Mouse (Mus musculus): ENCODE data around the gene Cdk11b. TPM values are rescaled to one million over a fixed set of nuclear protein-coding genes. Genes with fewer than 3 reads are reported as not detected.
"Not testable (repeated sequence)": the region's sequence is repeated elsewhere in the genome, so short reads cannot be mapped to it uniquely, and the experiment has no call there.

Cdk11b gene
- total and polyA plus RNA-seq, 3 experiments = 53.3 to 144 (median 86.4) TPM

DNA sequence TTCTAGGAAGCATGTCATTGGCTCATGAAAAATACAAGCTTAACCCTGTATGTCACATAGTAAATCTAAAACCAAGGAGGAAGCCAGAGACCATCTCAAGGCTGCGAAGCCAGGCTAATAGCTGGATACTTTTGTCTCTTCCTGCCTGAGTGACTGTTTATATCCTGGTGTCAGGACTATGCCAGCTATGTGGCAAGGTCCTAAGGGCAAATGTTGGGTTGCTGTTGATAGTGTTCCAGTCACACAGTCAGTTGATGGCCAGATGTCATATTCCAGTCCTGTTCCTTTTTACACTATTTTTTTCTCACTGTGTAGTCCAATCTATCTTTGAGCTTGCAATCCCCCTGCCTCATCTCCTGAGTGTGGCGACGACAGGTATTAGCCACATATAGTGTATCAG, 11.4 kb upstream of the Cdk11b start:
- ATAC-seq (ENCODE audit: extremely low read depth, insufficient number of reproducible peaks, low FRiP score, poor library complexity, severe bottlenecking) = no peak
- Histone ChIP-seq H3K9me3 (replicated peaks) (no peaks in the 10 kb centered on the region), H3K4me1 (ENCODE audit: insufficient read depth, low read depth, low read length) (peaks cover 7% of the 10 kb centered on the region; the same call in 1 of the 2 replicates), H3K36me3 (replicated peaks) (peaks cover 92% of the 10 kb centered on the region), H3K4me3 (ENCODE audit: low read depth, low read length) (no peak overlapping the region), H3K27me3 (ENCODE audit: insufficient read depth, low read length) (no peaks in the 10 kb centered on the region)
- no peak for TF ChIP-seq TAL1 (conservative IDR thresholded peaks at IDR 0.05; ENCODE audit: low read depth, low read length)
- no peak for TF ChIP-seq GATA1 (IDR thresholded peaks at IDR 0.05; ENCODE audit: borderline replicate concordance, low read length)
- TF ChIP-seq CTCF (IDR thresholded peaks at IDR 0.05; ENCODE audit: low read depth, low read length) = no peak
- TF ChIP-seq POLR2AphosphoS5 (IDR thresholded peaks at IDR 0.05; ENCODE audit: insufficient replicate concordance, low read depth, low read length) = no peak
- TF ChIP-seq GATA2 (IDR thresholded peaks at IDR 0.05; ENCODE audit: borderline replicate concordance, low read depth, low read length) = no peak
- no peak for DNase-seq (ENCODE audit: low spot score)

DNA sequence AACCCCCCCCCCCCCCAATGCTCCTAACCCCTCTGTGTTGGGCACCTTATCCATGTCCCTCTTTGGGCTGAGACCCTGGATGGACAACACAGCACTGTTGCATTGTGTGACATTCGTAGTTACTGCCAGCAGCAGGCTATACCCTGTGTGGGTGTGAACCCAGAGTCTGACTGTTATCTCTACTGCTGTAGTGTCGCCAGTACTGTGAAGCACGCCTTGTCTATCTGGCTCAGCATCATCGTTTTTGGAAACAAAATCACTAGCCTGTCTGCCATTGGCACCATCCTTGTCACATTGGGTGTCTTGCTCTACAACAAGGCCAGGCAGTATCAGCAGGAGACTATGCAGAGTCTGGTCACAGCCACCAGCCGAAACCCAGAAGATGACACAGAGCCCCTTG, 6.3 kb upstream of the Cdk11b start:
- Histone ChIP-seq H3K4me1 (ENCODE audit: insufficient read depth, low read depth, low read length) (peaks cover 12% of the 10 kb centered on the region), H3K27me3 (ENCODE audit: insufficient read depth, low read length) (no peaks in the 10 kb centered on the region), H3K4me3 (ENCODE audit: low read depth, low read length) (no peak overlapping the region), H3K9me3 (replicated peaks) (no peaks in the 10 kb centered on the region), H3K36me3 (replicated peaks) (peaks cover 88% of the 10 kb centered on the region)
- TF ChIP-seq TAL1 (conservative IDR thresholded peaks at IDR 0.05; ENCODE audit: low read depth, low read length) (no peak), GATA1 (IDR thresholded peaks at IDR 0.05; ENCODE audit: borderline replicate concordance, low read length) (no peak), GATA2 (IDR thresholded peaks at IDR 0.05; ENCODE audit: borderline replicate concordance, low read depth, low read length) (no peak), CTCF (IDR thresholded peaks at IDR 0.05; ENCODE audit: low read depth, low read length) (no peak), POLR2AphosphoS5 (IDR thresholded peaks at IDR 0.05; ENCODE audit: insufficient replicate concordance, low read depth, low read length) (no peak)
- ATAC-seq (ENCODE audit: extremely low read depth, insufficient number of reproducible peaks, low FRiP score, poor library complexity, severe bottlenecking) (no peak), DNase-seq (ENCODE audit: low spot score) (no peak)

- H3K36me3 ChIP-seq (replicated peaks) = peaks cover 85% of the 10 kb centered on the region
Observed at GRCm38 (mm10) chr4:155630267-155630666, 5.6 kb downstream of the Cdk11b start.

DNA sequence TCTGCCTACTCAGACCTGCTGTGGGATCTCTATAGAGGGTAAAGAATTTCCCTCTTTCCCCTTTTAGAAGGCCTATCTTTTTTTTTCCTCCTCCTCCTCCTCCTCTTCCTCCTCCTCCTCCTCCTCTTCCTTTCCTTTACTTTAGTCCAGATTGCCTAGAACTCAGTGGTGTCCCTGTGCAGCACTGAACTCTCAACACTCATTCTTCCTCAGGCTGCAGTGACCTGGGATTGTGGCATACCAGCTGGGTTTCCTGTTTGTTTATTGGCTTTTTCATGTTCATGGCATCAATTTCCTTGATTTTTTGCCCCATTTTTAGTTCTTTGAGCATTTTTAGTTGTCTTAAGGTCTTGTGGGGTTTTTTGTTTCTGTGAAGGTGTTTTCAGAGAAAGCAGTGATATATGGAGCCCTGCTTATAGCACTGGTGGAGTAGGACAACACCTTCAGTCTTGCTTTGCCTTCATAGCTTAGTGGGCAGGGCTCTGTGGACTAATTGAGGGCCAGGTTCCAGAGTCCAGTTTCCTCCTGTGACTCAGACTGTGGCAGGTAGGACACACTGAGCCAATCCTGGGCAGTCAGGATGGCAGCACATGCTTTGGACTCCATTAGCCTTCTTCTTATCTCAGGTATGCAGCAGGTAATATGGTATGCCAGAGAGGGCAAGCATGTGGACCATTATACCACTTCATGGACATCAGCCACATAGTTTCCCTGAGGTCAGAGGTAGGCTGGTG, 11.3 kb downstream of the Cdk11b start:
- no peaks in the 10 kb centered on the region for H3K9me3 ChIP-seq (replicated peaks)
- H3K27me3 ChIP-seq (ENCODE audit: insufficient read depth, low read length) = no peaks in the 10 kb centered on the region
- H3K4me1 ChIP-seq (ENCODE audit: insufficient read depth, low read depth, low read length) = peaks cover 6% of the 10 kb centered on the region; the same call in 1 of the 2 replicates
- peaks cover 94% of the 10 kb centered on the region for H3K36me3 ChIP-seq (replicated peaks)
- no peak overlapping the region for H3K4me3 ChIP-seq (ENCODE audit: low read depth, low read length)
- no peak for DNase-seq (ENCODE audit: low spot score)
- no peak for ATAC-seq (ENCODE audit: extremely low read depth, insufficient number of reproducible peaks, low FRiP score, poor library complexity, severe bottlenecking)
- TF ChIP-seq GATA2 (IDR thresholded peaks at IDR 0.05; ENCODE audit: borderline replicate concordance, low read depth, low read length) = no peak
- no peak for TF ChIP-seq TAL1 (conservative IDR thresholded peaks at IDR 0.05; ENCODE audit: low read depth, low read length)
- TF ChIP-seq POLR2AphosphoS5 (IDR thresholded peaks at IDR 0.05; ENCODE audit: insufficient replicate concordance, low read depth, low read length) = no peak
- TF ChIP-seq CTCF (IDR thresholded peaks at IDR 0.05; ENCODE audit: low read depth, low read length) = no peak
- TF ChIP-seq GATA1 (IDR thresholded peaks at IDR 0.05; ENCODE audit: borderline replicate concordance, low read length) = no peak

More at GRCm38 (mm10) chr4:155630267-155630666, 5.6 kb downstream of the Cdk11b start:
- Histone ChIP-seq H3K4me3 (ENCODE audit: low read depth, low read length) (no peak overlapping the region), H3K9me3 (replicated peaks) (no peaks in the 10 kb centered on the region), H3K4me1 (ENCODE audit: insufficient read depth, low read depth, low read length) (peaks cover 6% of the 10 kb centered on the region), H3K27me3 (ENCODE audit: insufficient read depth, low read length) (no peaks in the 10 kb centered on the region)
- no peak for ATAC-seq (ENCODE audit: extremely low read depth, insufficient number of reproducible peaks, low FRiP score, poor library complexity, severe bottlenecking)
- no peak for DNase-seq (ENCODE audit: low spot score)
- no peak for TF ChIP-seq TAL1 (conservative IDR thresholded peaks at IDR 0.05; ENCODE audit: low read depth, low read length)
- TF ChIP-seq GATA1 (IDR thresholded peaks at IDR 0.05; ENCODE audit: borderline replicate concordance, low read length) = no peak
- no peak for TF ChIP-seq CTCF (IDR thresholded peaks at IDR 0.05; ENCODE audit: low read depth, low read length)
- TF ChIP-seq GATA2 (IDR thresholded peaks at IDR 0.05; ENCODE audit: borderline replicate concordance, low read depth, low read length) = no peak
- no peak for TF ChIP-seq POLR2AphosphoS5 (IDR thresholded peaks at IDR 0.05; ENCODE audit: insufficient replicate concordance, low read depth, low read length)

GRCm38 (mm10) chr4:155643531-155643930, 18.9 kb downstream of the Cdk11b start:
- no peak overlapping the region for H3K4me3 ChIP-seq (ENCODE audit: low read depth, low read length)
- H3K27me3 ChIP-seq (ENCODE audit: insufficient read depth, low read length) = no peaks in the 10 kb centered on the region
- no peaks in the 10 kb centered on the region for H3K9me3 ChIP-seq (replicated peaks)
- ATAC-seq (ENCODE audit: extremely low read depth, insufficient number of reproducible peaks, low FRiP score, poor library complexity, severe bottlenecking) (no peak), DNase-seq (ENCODE audit: low spot score) (no peak)
- H3K36me3 ChIP-seq (replicated peaks) = peaks cover 88% of the 10 kb centered on the region
- TF ChIP-seq TAL1 (conservative IDR thresholded peaks at IDR 0.05; ENCODE audit: low read depth, low read length) (no peak), GATA2 (IDR thresholded peaks at IDR 0.05; ENCODE audit: borderline replicate concordance, low read depth, low read length) (no peak), CTCF (IDR thresholded peaks at IDR 0.05; ENCODE audit: low read depth, low read length) (no peak), POLR2AphosphoS5 (IDR thresholded peaks at IDR 0.05; ENCODE audit: insufficient replicate concordance, low read depth, low read length) (no peak), GATA1 (IDR thresholded peaks at IDR 0.05; ENCODE audit: borderline replicate concordance, low read length) (no peak)
- H3K4me1 ChIP-seq (ENCODE audit: insufficient read depth, low read depth, low read length) = no peaks in the 10 kb centered on the region

DNA sequence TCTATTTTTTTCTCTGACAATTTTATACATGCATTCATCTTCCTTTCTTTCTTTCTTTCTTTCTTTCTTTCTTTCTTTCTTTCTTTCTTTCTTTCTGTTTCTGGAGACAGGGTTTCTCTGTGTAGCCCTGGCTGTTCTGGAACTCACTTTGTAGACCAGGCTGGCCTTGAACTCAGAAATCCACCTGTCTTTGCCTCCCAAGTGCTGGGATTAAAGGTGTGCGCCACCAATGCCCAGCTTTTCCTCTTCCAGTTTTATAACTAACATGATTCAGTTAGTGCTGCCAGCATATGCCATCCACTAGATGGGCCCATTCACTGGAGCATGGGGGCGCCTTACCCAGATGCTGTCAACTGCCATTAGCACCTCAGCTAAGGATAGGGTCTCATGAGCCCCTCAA, 20.7 kb downstream of the Cdk11b start, which contains the start of gene Gm10563:
TSS of gene Gm10563 (minus strand) at position 101 of the 400 bp plus-strand sequence.
- not testable (repeated sequence) for H3K4me3 ChIP-seq (ENCODE audit: low read depth, low read length); DNase-seq (ENCODE audit: low spot score); H3K4me1 ChIP-seq (ENCODE audit: insufficient read depth, low read depth, low read length); ATAC-seq (ENCODE audit: extremely low read depth, insufficient number of reproducible peaks, low FRiP score, poor library complexity, severe bottlenecking); H3K9me3 ChIP-seq (replicated peaks); H3K27me3 ChIP-seq (ENCODE audit: insufficient read depth, low read length)
- H3K36me3 ChIP-seq (replicated peaks) = peaks cover 90% of the 10 kb centered on the region

Data from G1E (cell line).